Comparison of ENCODE assay signal across 8 mouse cellular contexts in genomic region chr15:18821114-18821756, GRCm38 (mm10). TPM values are rescaled to one million over a fixed set of nuclear protein-coding genes. Genes with fewer than 3 reads are reported as not detected.
A peak's percentile ranks its signal among the peaks of the same experiment; 100 is the strongest.
DNase-seq lines count a peak whose midpoint lies in the region; ATAC-seq lines count a peak whose summit lies in the region.

No protein-coding gene starts in this region.

- no peak overlapping the region for H3K27ac ChIP-seq in embryonic facial prominence, embryonic 12.5 days
- H3K27ac ChIP-seq in kidney, embryonic 15.5 days, result no peak overlapping the region

- no peaks in the 10 kb centered on the region for H3K36me3 ChIP-seq in embryonic facial prominence, embryonic 12.5 days
- no peaks in the 10 kb centered on the region for H3K36me3 ChIP-seq in kidney, embryonic 15.5 days

- peaks cover 3% of the 10 kb centered on the region; the same call in 1 of the 2 replicates for H3K4me1 ChIP-seq in embryonic facial prominence, embryonic 12.5 days
- H3K4me1 ChIP-seq in kidney, embryonic 15.5 days, result peaks cover 3% of the 10 kb centered on the region; the same call in 1 of the 2 replicates

- H3K27me3 ChIP-seq in embryonic facial prominence, embryonic 12.5 days, result no peaks in the 10 kb centered on the region
- H3K27me3 ChIP-seq in kidney, embryonic 15.5 days, result peaks cover 8% of the 10 kb centered on the region

- 24% methylated on average over 10 of the region's 10 CpGs for WGBS in embryonic facial prominence, embryonic 12.5 days
- 23% methylated on average over 10 of the region's 10 CpGs for WGBS in kidney, embryonic 15.5 days

- DNase-seq in A20 (ENCODE audit: low read depth, low spot score) (peak; percentile 82), liver (peak; percentile 73)
- peak; percentile 77 to 82 for DNase-seq in adrenal gland, postnatal 36 days
- peak; percentile 8 to 34 for DNase-seq in heart, adult 9 months (ENCODE audit: low spot score in 2 of 2)
- DNase-seq in spleen, postnatal 36 days (ENCODE audit: low spot score in 2 of 2), result peak; percentile 4 to 14

- H3K4me3 ChIP-seq in embryonic facial prominence, embryonic 12.5 days, result no peak overlapping the region
- H3K4me3 ChIP-seq in kidney, embryonic 15.5 days (replicated peaks), result no peak overlapping the region

- H3K9ac ChIP-seq in embryonic facial prominence, embryonic 12.5 days, result no peak overlapping the region
- no peak overlapping the region for H3K9ac ChIP-seq in kidney, embryonic 15.5 days

- ATAC-seq in embryonic facial prominence, embryonic 12.5 days (ENCODE audit: insufficient number of reproducible peaks, insufficient read depth, low FRiP score, low TSS enrichment), result peak; percentile 65
- peak; percentile 85 for ATAC-seq in kidney, embryonic 15.5 days (replicated peaks; ENCODE audit: low FRiP score)
- ATAC-seq in monocyte, adult 5-6 weeks (replicated peaks; ENCODE audit: insufficient number of reproducible peaks, low FRiP score, low TSS enrichment, poor library complexity, severe bottlenecking), result peak; percentile 68

- H3K9me3 ChIP-seq in embryonic facial prominence, embryonic 12.5 days, result no peaks in the 10 kb centered on the region
- H3K9me3 ChIP-seq in kidney, embryonic 15.5 days (replicated peaks), result no peaks in the 10 kb centered on the region

- H3K4me2 ChIP-seq in embryonic facial prominence, embryonic 12.5 days (replicated peaks), result 0 out of 2 replicates have a peak overlapping the region, but pooled peaks have one; percentile 11
- no peak overlapping the region for H3K4me2 ChIP-seq in kidney, embryonic 15.5 days

RNA-seq across cellular contexts. Expression of gene Cdh10, which starts 2.5 kb away (rescaled TPM):
- under 1 TPM in 1 of 2 experiments, not detected in 1; 0.26 TPM for total RNA-seq in adrenal gland, postnatal 36 days (2021)
- polyA plus RNA-seq in embryonic facial prominence, embryonic 12.5 days (2016; fragmentation: Nextera tagmentation; extraction: Ambion mirVana), result 6.4 and 7.0 TPM in 2 replicates
- polyA plus RNA-seq in kidney, embryonic 15.5 days (2015; fragmentation: Nextera tagmentation; extraction: Ambion mirVana), result 0.72 and 1.3 TPM in 2 replicates
- not detected in 3 replicates for total RNA-seq in monocyte, adult 5-6 weeks (2017)

Comparison
In these comparisons a context has a peak if more than half of its experiments do, and no peak if none do; other contexts are left out.
1. DNase-seq: peak in every context shown above with its lines; median percentile 82 in A20; 80 in adrenal gland, postnatal 36 days; 73 in liver; 21 in heart, adult 9 months; 9 in spleen, postnatal 36 days.